Mouse (Mus musculus): ENCODE measurements around the gene Clcn6. TPM values are rescaled to one million over a fixed set of nuclear protein-coding genes. Genes with fewer than 3 reads are reported as not detected.

The Clcn6 gene
- polyA plus RNA-seq, 1 experiment: 45.0 TPM

DNA sequence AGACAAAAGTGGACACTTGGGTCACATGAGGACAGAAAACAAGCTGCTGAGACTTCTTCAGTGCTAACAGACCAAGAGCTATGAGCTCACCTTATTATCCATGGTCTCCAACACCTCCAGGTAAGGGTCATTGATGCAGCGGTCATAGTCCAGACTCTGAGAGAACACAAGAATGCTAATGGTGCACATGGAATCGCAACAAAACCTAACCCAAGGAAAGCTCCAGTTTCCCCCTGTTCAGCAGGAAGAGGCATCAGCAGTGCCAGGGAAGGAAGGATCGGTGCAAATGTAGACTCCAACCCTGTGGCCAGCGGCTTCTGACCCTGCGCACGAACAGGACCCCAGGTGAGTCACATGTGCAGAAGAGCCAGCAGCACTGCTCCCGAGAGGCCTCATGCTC is 9.3 kb downstream of the Clcn6 start:
- no peak overlapping the region for H3K27ac ChIP-seq (ENCODE audit: insufficient read depth, low read length)

DNA sequence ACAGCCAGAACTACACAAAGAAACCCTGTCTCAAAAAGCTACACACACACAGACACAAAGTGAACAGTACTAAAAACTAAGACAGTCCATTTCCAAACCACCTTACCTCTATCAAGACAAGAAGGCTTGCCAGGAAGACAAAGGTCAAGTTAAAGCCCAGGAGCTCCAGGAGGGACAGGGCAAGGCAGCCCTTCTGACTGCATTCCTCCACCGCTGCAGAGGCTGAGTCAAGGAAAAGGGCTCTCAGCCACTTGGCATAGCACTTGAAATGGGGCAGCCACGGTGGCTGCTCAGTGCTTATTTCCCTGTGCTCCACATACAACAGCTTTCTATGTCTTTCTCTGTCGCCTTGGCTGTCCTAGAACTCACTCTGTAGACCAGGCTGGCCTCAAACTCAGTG is 14.6 kb downstream of the Clcn6 start:
- Histone ChIP-seq H3K4me1 (ENCODE audit: control insufficient read depth, insufficient read depth, low read length) (peaks cover 1% of the 10 kb centered on the region; the same call in 1 of the 2 replicates), H3K27ac (ENCODE audit: insufficient read depth, low read length) (no peak overlapping the region), H3K4me3 (ENCODE audit: insufficient read depth, low read length) (no peak overlapping the region)
- TF ChIP-seq CTCF (IDR thresholded peaks at IDR 0.05; ENCODE audit: extremely low read depth, insufficient read depth, low read length): no peak
- no peak for TF ChIP-seq POLR2A (IDR thresholded peaks at IDR 0.05; ENCODE audit: extremely low read depth, insufficient read depth, low read length)

More for the DNA sequence above, 9.3 kb downstream of the Clcn6 start:
- TF ChIP-seq POLR2A (IDR thresholded peaks at IDR 0.05; ENCODE audit: extremely low read depth, insufficient read depth, low read length): no peak
- no peak for TF ChIP-seq CTCF (IDR thresholded peaks at IDR 0.05; ENCODE audit: extremely low read depth, insufficient read depth, low read length)
- Histone ChIP-seq H3K4me3 (ENCODE audit: insufficient read depth, low read length) (no peak overlapping the region), H3K4me1 (ENCODE audit: control insufficient read depth, insufficient read depth, low read length) (no peaks in the 10 kb centered on the region)

DNA sequence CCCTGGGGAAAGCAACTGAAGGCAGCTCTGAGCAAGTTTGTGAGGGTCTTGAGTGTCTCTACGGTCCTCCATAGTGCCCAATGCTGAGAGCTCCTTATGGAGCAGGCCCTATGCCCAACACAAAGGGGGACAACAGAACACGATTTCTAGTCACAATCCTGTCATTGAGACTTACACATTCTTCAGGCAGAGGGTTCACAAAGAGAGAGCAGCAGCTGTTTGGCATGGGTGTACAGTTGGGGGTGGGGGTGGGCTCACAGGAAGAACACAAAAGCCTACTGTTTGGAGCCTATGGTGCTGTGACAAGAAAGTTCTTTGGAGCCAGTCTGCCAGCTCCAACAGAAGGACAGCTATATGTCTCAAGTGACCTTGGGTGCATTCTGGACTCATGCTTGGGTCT is 20.2 kb downstream of the Clcn6 start:
- Histone ChIP-seq H3K4me3 (ENCODE audit: insufficient read depth, low read length) (no peak overlapping the region), H3K27ac (ENCODE audit: insufficient read depth, low read length) (0 out of 2 replicates have a peak overlapping the region, but pooled peaks have one; percentile 29), H3K4me1 (ENCODE audit: control insufficient read depth, insufficient read depth, low read length) (peaks cover 1% of the 10 kb centered on the region; the same call in 1 of the 2 replicates)
- TF ChIP-seq CTCF (IDR thresholded peaks at IDR 0.05; ENCODE audit: extremely low read depth, insufficient read depth, low read length): no peak
- TF ChIP-seq POLR2A (IDR thresholded peaks at IDR 0.05; ENCODE audit: extremely low read depth, insufficient read depth, low read length): no peak

DNA sequence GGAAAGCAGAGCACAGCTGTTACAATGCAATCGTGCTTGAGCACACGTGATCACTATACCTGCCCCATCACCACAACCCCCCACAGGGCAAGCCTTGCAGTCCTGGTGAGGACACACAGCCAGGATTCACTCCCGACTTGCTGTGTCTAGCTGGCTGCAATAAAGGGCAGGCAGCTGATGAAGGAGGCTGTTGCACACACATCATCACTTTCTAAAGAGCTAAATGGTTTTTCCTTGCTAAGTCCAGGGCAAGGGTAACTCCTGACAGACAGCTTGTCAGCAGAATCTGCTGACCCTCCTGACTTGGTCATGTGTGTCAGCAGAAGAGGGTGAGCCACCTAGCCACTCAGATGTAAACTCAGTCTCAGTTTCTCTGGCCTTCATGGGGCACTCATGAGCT is 21.6 kb downstream of the Clcn6 start:
- Histone ChIP-seq H3K4me3 (ENCODE audit: insufficient read depth, low read length) (no peak overlapping the region), H3K4me1 (ENCODE audit: control insufficient read depth, insufficient read depth, low read length) (peaks cover 1% of the 10 kb centered on the region; the same call in 1 of the 2 replicates), H3K27ac (ENCODE audit: insufficient read depth, low read length) (no peak overlapping the region)
- no peak for TF ChIP-seq POLR2A (IDR thresholded peaks at IDR 0.05; ENCODE audit: extremely low read depth, insufficient read depth, low read length)
- TF ChIP-seq CTCF (IDR thresholded peaks at IDR 0.05; ENCODE audit: extremely low read depth, insufficient read depth, low read length): no peak

GRCm38 (mm10) chr4:148015418-148015817 is 23.2 kb downstream of the Clcn6 start:
- Histone ChIP-seq H3K4me1 (ENCODE audit: control insufficient read depth, insufficient read depth, low read length) (peaks cover 1% of the 10 kb centered on the region; the same call in 1 of the 2 replicates), H3K27ac (ENCODE audit: insufficient read depth, low read length) (no peak overlapping the region)
- no peak for TF ChIP-seq POLR2A (IDR thresholded peaks at IDR 0.05; ENCODE audit: extremely low read depth, insufficient read depth, low read length)
- TF ChIP-seq CTCF (IDR thresholded peaks at IDR 0.05; ENCODE audit: extremely low read depth, insufficient read depth, low read length): peak; percentile 47

GRCm38 (mm10) chr4:148012216-148012615 is 26.4 kb downstream of the Clcn6 start:
- no peak overlapping the region for H3K27ac ChIP-seq (ENCODE audit: insufficient read depth, low read length)
- TF ChIP-seq POLR2A (IDR thresholded peaks at IDR 0.05; ENCODE audit: extremely low read depth, insufficient read depth, low read length): no peak
- no peak for TF ChIP-seq CTCF (IDR thresholded peaks at IDR 0.05; ENCODE audit: extremely low read depth, insufficient read depth, low read length)
- H3K4me3 ChIP-seq (ENCODE audit: insufficient read depth, low read length): no peak overlapping the region
- no peaks in the 10 kb centered on the region for H3K4me1 ChIP-seq (ENCODE audit: control insufficient read depth, insufficient read depth, low read length)

More at GRCm38 (mm10) chr4:148015418-148015817, 23.2 kb downstream of the Clcn6 start:
- no peak overlapping the region for H3K4me3 ChIP-seq (ENCODE audit: insufficient read depth, low read length)

DNA sequence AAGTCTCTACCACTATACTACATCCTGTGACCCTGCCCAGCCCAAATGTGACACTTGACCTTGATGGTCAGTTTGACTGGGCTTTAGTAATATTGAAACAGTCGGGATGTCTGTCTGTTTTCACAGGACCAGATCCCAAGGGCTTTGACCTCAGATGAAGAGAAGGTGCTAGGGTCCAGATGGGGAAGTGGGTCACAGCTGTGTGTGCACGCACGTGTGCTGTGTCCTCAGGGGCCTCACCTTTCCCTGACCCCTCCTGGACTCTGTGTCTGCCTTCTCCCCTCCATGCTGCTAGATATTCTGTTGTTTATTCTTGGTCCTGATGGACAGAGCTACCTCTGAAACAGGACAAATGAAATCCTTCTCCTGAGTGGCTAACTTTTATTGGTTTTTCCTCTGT is 27.3 kb downstream of the Clcn6 start:
- Histone ChIP-seq H3K27ac (ENCODE audit: insufficient read depth, low read length) (no peak overlapping the region), H3K4me1 (ENCODE audit: control insufficient read depth, insufficient read depth, low read length) (no peaks in the 10 kb centered on the region), H3K4me3 (ENCODE audit: insufficient read depth, low read length) (no peak overlapping the region)
- TF ChIP-seq POLR2A (IDR thresholded peaks at IDR 0.05; ENCODE audit: extremely low read depth, insufficient read depth, low read length) (no peak), CTCF (IDR thresholded peaks at IDR 0.05; ENCODE audit: extremely low read depth, insufficient read depth, low read length) (no peak)

DNA sequence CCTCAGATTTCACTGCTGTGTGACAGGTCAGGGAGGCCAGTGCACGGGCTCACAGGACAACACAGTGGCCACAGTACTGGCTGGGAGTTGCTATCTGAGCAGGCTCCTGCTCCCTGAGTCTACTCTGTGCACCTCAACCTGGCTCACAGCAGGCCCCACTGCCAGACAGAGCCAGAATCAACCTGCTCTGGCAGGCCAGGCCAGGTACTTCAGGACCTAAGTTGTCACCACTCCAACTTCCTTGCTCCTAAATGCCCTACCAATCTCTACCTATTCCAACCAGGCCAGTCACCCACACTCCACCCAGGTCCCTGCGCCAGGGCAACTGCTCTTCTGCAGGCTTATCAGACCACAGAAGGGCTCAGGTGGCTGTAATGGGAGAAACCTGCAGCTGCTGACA is 29.0 kb downstream of the Clcn6 start:
- Histone ChIP-seq H3K4me3 (ENCODE audit: insufficient read depth, low read length) (no peak overlapping the region), H3K4me1 (ENCODE audit: control insufficient read depth, insufficient read depth, low read length) (no peaks in the 10 kb centered on the region), H3K27ac (ENCODE audit: insufficient read depth, low read length) (no peak overlapping the region)
- TF ChIP-seq POLR2A (IDR thresholded peaks at IDR 0.05; ENCODE audit: extremely low read depth, insufficient read depth, low read length): no peak
- no peak for TF ChIP-seq CTCF (IDR thresholded peaks at IDR 0.05; ENCODE audit: extremely low read depth, insufficient read depth, low read length)

DNA sequence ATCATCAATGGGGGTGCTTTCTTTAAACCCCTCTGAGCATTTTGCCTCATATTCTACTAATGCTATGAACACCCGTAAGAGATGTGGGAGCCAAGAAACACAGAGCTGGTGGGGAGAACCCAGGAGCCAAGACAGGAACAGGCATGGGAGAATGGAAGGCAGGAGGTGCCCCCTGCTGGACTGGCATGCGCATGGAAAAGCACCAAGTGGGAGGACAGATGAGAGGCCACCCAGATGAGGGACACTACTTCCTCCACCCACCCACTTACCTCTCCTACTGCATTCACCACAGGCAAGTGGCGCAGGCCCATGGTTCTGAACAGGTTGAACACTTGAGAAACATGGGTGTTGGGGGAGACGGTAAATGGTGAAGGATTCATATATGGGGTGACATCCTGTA is 30.2 kb downstream of the Clcn6 start:
- Histone ChIP-seq H3K4me1 (ENCODE audit: control insufficient read depth, insufficient read depth, low read length) (no peaks in the 10 kb centered on the region), H3K4me3 (ENCODE audit: insufficient read depth, low read length) (no peak overlapping the region), H3K27ac (ENCODE audit: insufficient read depth, low read length) (no peak overlapping the region)
- TF ChIP-seq POLR2A (IDR thresholded peaks at IDR 0.05; ENCODE audit: extremely low read depth, insufficient read depth, low read length) (no peak), CTCF (IDR thresholded peaks at IDR 0.05; ENCODE audit: extremely low read depth, insufficient read depth, low read length) (peak; percentile 80)

DNA sequence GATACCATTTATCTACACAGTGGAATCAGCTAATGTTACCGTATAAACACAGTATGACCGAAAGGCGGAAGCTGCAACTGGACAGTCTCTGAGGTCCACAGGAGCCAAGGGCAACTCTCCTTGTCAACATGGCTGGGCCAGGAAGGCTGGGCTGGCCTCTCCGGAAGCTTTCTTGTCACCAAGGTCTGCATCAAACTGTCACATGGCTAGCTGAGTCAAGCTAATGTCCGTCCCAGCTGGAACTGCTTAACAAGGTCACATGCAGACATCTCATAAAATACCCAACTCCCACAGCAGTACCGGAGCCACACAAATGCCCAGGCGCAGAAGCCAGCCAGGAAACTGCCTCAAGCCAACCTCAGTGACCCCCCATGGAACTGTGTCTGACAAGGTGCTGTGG is 34.3 kb downstream of the Clcn6 start:
- Histone ChIP-seq H3K4me3 (ENCODE audit: insufficient read depth, low read length) (no peak overlapping the region), H3K4me1 (ENCODE audit: control insufficient read depth, insufficient read depth, low read length) (peaks cover 1% of the 10 kb centered on the region; the same call in 1 of the 2 replicates)

More for the DNA sequence above, 34.3 kb downstream of the Clcn6 start:
- no peak overlapping the region for H3K27ac ChIP-seq (ENCODE audit: insufficient read depth, low read length)
- no peak for TF ChIP-seq POLR2A (IDR thresholded peaks at IDR 0.05; ENCODE audit: extremely low read depth, insufficient read depth, low read length)

All from cortical plate, adult 2 months (tissue).